Mouse (Mus musculus) ZHBTc4 (cell line): Measurements from ENCODE around the gene Grid2.

ENCODE experiments used
- DNase-seq: peaks from one replicate; pipeline ENCODE4 v3.0.0-alpha.2; 2011; ENCODE audit warnings: low read depth, low spot score

Grid2 gene

GRCm38 (mm10) chr6:63255826-63256555, at the start of gene Grid2:
Grid2 (plus strand) TSS chr6:63255876.
- DNase-seq, result peak; percentile 62

GRCm38 (mm10) chr6:63250738-63251137, 4.9 kb upstream of the Grid2 start:
- no peak for DNase-seq

GRCm38 (mm10) chr6:63256556-63257405, 1.1 kb downstream of the Grid2 start:
- DNase-seq, result peak; percentile 67

DNA sequence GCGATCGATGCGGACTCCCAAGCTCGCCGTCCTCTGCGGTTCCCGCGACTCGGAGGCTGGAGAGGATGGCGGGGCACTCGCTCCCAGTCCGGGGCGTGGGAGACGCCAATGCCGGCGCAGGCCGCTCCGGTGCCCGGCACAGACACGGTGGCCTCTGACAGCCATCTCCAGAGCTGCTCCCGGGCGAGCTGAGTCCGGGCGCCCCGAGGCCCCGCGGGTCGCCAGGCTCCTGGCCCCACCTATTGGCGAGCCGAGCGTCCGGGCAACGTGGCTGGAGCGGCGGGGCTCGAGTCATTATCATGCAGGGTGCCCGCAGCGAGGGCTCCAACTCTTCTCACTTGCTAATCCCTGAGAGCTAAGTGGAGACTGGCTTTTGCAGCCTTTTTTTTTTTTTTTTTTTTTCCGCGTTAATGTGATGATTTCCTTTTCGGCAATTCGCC, 1.8 kb downstream of the Grid2 start:
- DNase-seq, result peak; percentile 73

DNA sequence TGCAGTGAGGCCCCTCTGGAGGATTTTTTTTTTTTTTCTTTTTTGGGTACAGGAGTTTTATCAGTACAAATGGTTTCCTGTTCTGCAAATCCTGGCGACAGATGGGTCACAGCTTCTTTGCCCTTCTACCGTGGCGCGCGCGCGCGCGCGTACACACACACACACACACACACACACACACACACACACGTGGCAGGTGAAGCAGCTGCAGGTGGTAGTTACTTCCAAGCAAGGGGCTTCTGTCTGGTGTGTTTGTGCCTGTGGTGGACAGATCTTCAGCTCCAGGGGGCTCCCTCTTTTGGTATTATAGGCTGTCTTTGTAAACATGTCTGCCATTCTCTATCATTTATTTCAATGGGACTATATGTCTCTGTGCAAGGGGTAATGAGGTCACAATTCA, 2.2 kb downstream of the Grid2 start:
- DNase-seq, result peak; percentile 30

- DNase-seq, result no peak
Observed at GRCm38 (mm10) chr6:63259764-63260163, 4.1 kb downstream of the Grid2 start.

DNA sequence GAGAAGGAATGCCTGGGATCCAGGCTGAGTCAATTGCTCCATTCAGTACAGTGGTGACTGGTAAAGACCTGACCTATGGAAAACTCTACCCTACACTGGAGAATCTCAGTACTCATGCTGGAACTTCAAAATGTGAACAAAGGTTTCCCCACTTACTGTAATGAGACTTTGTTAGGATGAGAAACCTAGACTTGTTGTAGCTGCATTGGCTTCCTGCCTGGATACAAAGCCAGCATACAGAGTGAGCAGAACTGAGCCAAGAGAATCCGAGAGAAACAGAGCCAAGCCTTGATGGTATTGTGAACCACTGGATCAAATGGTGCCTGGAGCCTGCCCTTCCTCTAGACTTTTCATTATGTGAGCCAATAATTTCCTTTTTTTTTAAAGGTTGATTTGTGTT, 28.7 kb downstream of the Grid2 start:
- no peak for DNase-seq

- DNase-seq, result no peak
Observed at GRCm38 (mm10) chr6:63342438-63343004, 86.8 kb downstream of the Grid2 start.

- DNase-seq, result no peak
Observed at GRCm38 (mm10) chr6:63347015-63347414, 91.3 kb downstream of the Grid2 start.

DNA sequence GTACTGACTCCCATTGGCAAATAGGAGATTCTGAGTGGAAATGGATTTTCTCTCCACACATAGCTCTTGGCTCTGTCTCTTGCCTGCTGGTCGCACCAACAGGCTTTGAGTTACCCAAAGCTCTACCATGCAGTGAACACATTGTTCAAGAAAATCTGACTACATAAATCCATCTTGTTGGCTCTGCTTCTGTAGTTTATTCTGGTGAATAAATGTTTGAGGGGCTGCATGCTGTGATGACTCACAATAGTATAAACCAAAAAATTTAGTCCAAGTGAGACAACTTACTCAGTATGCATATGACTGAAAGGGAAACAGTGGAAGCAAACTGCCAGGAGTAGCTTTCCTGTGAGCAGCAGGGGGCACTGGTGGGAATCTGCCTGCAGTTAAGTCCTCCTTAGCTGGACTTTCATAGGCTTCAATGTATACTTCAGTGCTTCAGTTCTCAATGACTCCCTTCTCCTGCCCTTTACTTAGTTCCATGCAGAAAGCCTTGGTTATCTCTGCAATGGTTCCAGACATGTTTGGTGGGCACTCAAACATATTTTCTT, 125.5 kb downstream of the Grid2 start:
- peak; percentile 28 for DNase-seq

DNA sequence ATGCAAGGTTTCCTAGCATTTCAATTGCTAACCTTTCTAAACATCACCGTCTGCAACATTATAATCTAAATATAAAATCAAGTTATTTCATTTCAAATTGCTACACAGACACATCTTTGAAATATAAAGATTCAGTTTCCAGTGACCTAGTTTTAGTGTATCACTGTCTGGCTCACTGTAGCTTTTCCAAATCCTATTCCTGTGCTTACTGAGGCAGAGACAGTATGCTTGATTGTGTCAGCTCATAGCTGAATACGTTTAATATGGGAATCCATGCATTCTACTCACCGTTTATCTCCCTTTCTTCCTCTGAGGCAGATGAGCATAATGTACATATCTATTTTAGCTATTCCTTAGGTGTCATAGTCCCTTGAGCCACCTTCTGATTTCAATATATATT, 146.0 kb downstream of the Grid2 start:
- no peak for DNase-seq

DNA sequence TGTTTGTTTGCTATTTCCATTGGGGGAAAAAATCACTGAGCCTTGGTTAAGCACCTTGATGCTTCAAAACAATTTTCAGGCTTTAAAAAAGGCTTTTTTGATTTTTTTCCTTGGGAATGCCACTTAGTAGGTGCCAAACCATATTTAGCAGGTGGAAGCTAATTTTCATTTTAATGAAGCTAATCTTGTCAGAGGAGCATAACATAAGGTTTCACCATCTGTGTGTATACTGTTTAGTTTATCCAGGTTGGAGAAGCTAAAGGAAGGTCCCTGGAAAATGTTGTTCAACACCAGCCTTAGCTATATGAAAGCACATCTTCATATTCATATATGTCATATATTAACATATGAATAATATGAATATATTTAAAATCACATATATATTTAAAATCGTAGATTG, 161.9 kb downstream of the Grid2 start:
- no peak for DNase-seq

- DNase-seq, result no peak
Observed at GRCm38 (mm10) chr6:63432751-63433150, 177.1 kb downstream of the Grid2 start.

DNA sequence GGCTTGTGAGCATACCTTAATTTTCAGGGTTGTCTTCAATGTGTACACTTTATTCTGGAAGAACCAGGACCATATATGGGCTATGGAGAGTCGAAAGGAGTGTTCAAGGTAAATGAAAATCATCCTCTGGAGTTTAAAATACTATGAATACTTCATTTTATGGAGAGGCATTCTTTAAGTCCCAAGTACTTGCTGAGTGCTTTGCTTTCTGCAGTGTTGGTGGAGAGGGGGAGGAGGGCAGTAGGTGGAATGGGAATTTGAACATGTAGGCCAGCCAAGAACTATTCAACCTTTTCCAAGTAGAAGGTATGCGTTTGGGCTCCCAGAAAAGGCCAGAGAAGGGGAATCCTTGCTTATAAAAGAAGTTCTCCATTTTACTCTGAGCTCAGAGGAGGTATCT, 192.5 kb downstream of the Grid2 start:
- no peak for DNase-seq

DNA sequence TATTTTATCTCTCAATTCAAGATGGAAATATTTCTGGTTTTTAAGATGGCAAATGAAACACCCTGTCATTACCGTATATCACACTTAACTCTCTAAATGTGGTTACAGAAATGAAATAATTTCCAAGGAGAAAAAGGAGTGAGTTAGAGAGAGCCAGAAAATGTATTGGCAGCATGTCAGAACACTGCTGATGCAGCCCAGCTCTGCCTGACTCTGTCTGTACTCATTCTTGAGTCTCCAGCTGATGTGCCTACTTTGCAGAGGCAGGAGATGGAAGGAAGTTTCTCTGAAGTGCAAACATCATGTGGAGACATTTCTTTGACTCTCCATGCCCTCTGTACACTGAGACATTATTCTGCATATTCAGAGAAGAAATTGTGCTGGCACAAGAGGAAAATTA, 226.5 kb downstream of the Grid2 start:
- DNase-seq, result no peak

DNA sequence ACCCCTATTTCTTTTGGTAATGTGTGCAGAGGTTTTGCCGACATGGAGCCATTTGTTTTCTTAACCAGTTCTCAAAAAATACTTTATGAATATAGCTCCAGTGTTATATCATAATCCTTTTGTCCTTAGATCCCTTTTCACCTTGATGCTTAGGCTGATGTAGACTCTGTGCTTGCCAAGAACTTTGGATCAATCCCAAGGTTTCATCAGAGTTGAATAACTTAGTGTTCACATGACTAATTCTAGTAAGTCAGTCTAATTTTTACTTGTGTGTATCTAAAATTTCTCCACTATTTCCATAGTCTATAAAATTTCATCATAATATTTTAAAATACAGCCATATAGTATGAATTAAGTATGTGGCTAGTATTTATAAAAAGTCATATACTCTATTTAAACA, 259.3 kb downstream of the Grid2 start:
- DNase-seq, result no peak

GRCm38 (mm10) chr6:63515957-63516356, 260.3 kb downstream of the Grid2 start:
- DNase-seq, result no peak

GRCm38 (mm10) chr6:63531751-63532150, 276.1 kb downstream of the Grid2 start:
- no peak for DNase-seq

DNA sequence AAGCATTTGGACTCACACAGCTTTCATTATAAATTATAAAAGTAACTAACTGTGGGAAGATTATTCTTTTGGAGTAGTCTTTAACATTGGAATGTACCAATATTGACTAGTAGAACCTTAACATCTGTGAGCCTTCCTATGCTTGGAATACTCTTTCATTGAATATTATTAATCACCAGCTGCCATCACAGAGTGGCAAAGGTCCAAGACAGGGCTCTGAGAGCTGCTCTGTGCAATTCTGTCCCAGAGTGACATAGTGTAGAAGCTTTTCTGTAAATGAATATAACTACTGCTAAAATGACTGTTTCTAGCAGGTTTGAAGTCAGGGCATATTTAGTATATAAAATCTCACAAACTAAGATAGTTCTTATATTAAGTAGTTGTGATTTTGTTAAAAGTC, 277.2 kb downstream of the Grid2 start:
- no peak for DNase-seq

- no peak for DNase-seq
Observed at GRCm38 (mm10) chr6:63547741-63548140, 292.1 kb downstream of the Grid2 start.

DNA sequence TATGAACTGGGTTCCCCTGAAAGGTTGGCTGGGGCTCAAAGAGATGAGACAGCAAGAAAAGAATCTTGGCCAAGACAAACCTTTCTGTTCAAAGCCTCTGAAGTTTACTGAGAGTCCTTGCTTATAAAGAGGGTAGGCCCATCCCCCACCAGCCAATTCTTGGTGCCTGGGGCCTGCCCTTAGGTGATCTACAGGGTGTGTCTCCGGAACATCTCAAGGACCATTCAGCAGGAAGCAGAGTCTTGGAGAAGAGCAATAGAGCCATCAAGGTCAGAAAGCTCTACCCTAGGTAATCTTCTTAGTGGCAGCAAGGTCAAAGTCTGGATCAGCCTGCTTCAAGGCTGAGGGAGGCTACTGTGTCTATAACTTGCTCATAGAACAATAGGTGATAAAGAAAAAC, 313.1 kb downstream of the Grid2 start:
- peak; percentile 83 for DNase-seq

GRCm38 (mm10) chr6:63590681-63591080, 335.0 kb downstream of the Grid2 start:
- DNase-seq, result no peak
